Mouse (Mus musculus) embryonic fibroblast, embryonic 13.5 days (primary cell): ENCODE measurements around the gene Fkbp7.

Experiments used
- CTCF ChIP-seq: IDR thresholded peaks from 2 replicates; pipeline ENCODE4 v1.5.1; 2011; ENCODE audit warnings: mild to moderate bottlenecking, control low read depth, low read length, moderate library complexity, borderline replicate concordance; ENCODE audit not compliant: insufficient read depth
- POLR2A ChIP-seq: IDR thresholded peaks from 2 replicates; pipeline ENCODE4 v1.6.1; 2011; ENCODE audit warnings: low read depth, mild to moderate bottlenecking, control low read depth, low read length, moderate library complexity

DNA sequence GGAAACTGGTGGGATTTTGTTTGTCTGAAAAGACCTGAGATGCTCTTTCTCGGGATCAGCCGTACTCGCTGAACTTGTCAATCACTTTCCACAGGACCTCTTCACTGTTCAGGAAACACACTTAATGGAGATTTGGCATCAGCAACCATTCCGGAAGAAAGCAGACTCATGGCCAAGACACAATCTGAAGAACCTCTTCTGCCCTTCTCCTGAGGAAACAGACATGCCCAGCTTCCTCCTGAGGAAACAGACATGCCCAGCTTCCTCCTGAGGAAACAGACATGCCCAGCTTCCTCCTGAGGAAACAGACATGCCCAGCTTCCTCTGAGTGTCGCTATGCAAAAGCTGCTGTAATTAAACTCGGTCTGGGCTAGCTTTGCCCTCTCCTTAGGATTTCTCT, 22.4 kb upstream of the Fkbp7 start:
- TF ChIP-seq CTCF (no peak), POLR2A (no peak)
